Mouse (Mus musculus): ENCODE measurements around the gene Gm9887. TPM values are rescaled to one million over a fixed set of nuclear protein-coding genes. Genes with fewer than 3 reads are reported as not detected.
"Not testable (repeated sequence)": the region's sequence is repeated elsewhere in the genome, so short reads cannot be mapped to it uniquely, and the experiment has no call there.

Gm9887 gene
- polyA plus RNA-seq, 1 experiment, result 0.94 TPM

DNA sequence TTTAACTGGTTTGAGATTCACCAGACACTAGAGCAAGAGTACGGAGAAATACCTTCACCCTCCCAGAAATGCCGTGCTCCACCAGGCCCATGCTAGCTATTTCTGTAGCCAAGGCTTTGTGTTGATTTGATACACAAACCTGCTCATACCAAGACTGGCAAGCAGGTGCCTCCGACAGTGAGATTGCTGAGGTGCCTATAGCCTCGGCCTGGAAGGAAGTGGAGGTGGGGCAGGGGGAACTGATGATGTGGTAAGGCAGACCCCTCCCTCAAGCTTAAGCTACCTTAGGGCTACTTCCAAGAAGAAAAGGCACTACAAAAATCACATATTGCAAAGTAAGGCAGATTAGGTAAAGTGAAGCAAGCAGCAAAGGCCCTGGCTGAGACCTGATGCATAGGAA is 28.1 kb upstream of the Gm9887 start:
- Histone ChIP-seq H3K4me3 (ENCODE audit: insufficient read depth, low read depth, low read length) (no peak overlapping the region), H3K27ac (ENCODE audit: insufficient read depth, low read depth, low read length) (no peak overlapping the region), H3K36me3 (ENCODE audit: control insufficient read depth, insufficient read depth, low read length) (no peaks in the 10 kb centered on the region), H3K4me1 (ENCODE audit: control insufficient read depth, insufficient read depth, low read length) (peaks cover 7% of the 10 kb centered on the region; the same call in 1 of the 2 replicates), H3K27me3 (replicated peaks; ENCODE audit: control insufficient read depth, insufficient read depth, low read length) (no peaks in the 10 kb centered on the region)
- no peak for TF ChIP-seq CTCF (conservative IDR thresholded peaks at IDR 0.05; ENCODE audit: insufficient read depth, insufficient read length, low read depth, low read length)
- TF ChIP-seq POLR2A (IDR thresholded peaks at IDR 0.05; ENCODE audit: low read depth, low read length), result no peak
- no peak for DNase-seq
- 91% methylated on average over 4 of the region's 4 CpGs for WGBS

- Histone ChIP-seq H3K4me1 (ENCODE audit: control insufficient read depth, insufficient read depth, low read length) (peaks cover 5% of the 10 kb centered on the region), H3K4me3 (ENCODE audit: insufficient read depth, low read depth, low read length) (no peak overlapping the region), H3K36me3 (ENCODE audit: control insufficient read depth, insufficient read depth, low read length) (no peaks in the 10 kb centered on the region), H3K27me3 (replicated peaks; ENCODE audit: control insufficient read depth, insufficient read depth, low read length) (no peaks in the 10 kb centered on the region), H3K27ac (ENCODE audit: insufficient read depth, low read depth, low read length) (no peak overlapping the region)
- 92% methylated on average over 6 of the region's 6 CpGs for WGBS
- no peak for DNase-seq
- TF ChIP-seq POLR2A (IDR thresholded peaks at IDR 0.05; ENCODE audit: low read depth, low read length), result no peak
- no peak for TF ChIP-seq CTCF (conservative IDR thresholded peaks at IDR 0.05; ENCODE audit: insufficient read depth, insufficient read length, low read depth, low read length)
Observed at GRCm38 (mm10) chr12:69394456-69394855, 22.2 kb upstream of the Gm9887 start.

- no peaks in the 10 kb centered on the region for H3K27me3 ChIP-seq (replicated peaks; ENCODE audit: control insufficient read depth, insufficient read depth, low read length)
- no peak for DNase-seq
- peaks cover 5% of the 10 kb centered on the region for H3K4me1 ChIP-seq (ENCODE audit: control insufficient read depth, insufficient read depth, low read length)
- TF ChIP-seq POLR2A (IDR thresholded peaks at IDR 0.05; ENCODE audit: low read depth, low read length) (no peak), CTCF (conservative IDR thresholded peaks at IDR 0.05; ENCODE audit: insufficient read depth, insufficient read length, low read depth, low read length) (no peak)
- no peak overlapping the region for H3K27ac ChIP-seq (ENCODE audit: insufficient read depth, low read depth, low read length)
- H3K36me3 ChIP-seq (ENCODE audit: control insufficient read depth, insufficient read depth, low read length), result no peaks in the 10 kb centered on the region
- WGBS, result 76% methylated on average over 10 of the region's 10 CpGs
- H3K4me3 ChIP-seq (ENCODE audit: insufficient read depth, low read depth, low read length), result no peak overlapping the region
Observed at GRCm38 (mm10) chr12:69393076-69393475, 20.8 kb upstream of the Gm9887 start.

- 57% methylated on average over 7 of the region's 7 CpGs for WGBS
- Histone ChIP-seq H3K4me1 (ENCODE audit: control insufficient read depth, insufficient read depth, low read length) (peaks cover 5% of the 10 kb centered on the region), H3K4me3 (ENCODE audit: insufficient read depth, low read depth, low read length) (no peak overlapping the region), H3K36me3 (ENCODE audit: control insufficient read depth, insufficient read depth, low read length) (no peaks in the 10 kb centered on the region), H3K27ac (ENCODE audit: insufficient read depth, low read depth, low read length) (no peak overlapping the region), H3K27me3 (replicated peaks; ENCODE audit: control insufficient read depth, insufficient read depth, low read length) (no peaks in the 10 kb centered on the region)
- no peak for DNase-seq
- no peak for TF ChIP-seq POLR2A (IDR thresholded peaks at IDR 0.05; ENCODE audit: low read depth, low read length)
- TF ChIP-seq CTCF (conservative IDR thresholded peaks at IDR 0.05; ENCODE audit: insufficient read depth, insufficient read length, low read depth, low read length), result no peak
Observed at GRCm38 (mm10) chr12:69390000-69390698, 17.9 kb upstream of the Gm9887 start.

GRCm38 (mm10) chr12:69389273-69389938 is 17.1 kb upstream of the Gm9887 start:
- Histone ChIP-seq H3K36me3 (ENCODE audit: control insufficient read depth, insufficient read depth, low read length) (no peaks in the 10 kb centered on the region), H3K4me1 (ENCODE audit: control insufficient read depth, insufficient read depth, low read length) (peaks cover 5% of the 10 kb centered on the region), H3K27ac (ENCODE audit: insufficient read depth, low read depth, low read length) (no peak overlapping the region), H3K4me3 (ENCODE audit: insufficient read depth, low read depth, low read length) (no peak overlapping the region), H3K27me3 (replicated peaks; ENCODE audit: control insufficient read depth, insufficient read depth, low read length) (no peaks in the 10 kb centered on the region)
- TF ChIP-seq POLR2A (IDR thresholded peaks at IDR 0.05; ENCODE audit: low read depth, low read length), result no peak
- TF ChIP-seq CTCF (conservative IDR thresholded peaks at IDR 0.05; ENCODE audit: insufficient read depth, insufficient read length, low read depth, low read length), result no peak
- DNase-seq, result no peak
- WGBS, result 41% methylated on average over 7 of the region's 7 CpGs

DNA sequence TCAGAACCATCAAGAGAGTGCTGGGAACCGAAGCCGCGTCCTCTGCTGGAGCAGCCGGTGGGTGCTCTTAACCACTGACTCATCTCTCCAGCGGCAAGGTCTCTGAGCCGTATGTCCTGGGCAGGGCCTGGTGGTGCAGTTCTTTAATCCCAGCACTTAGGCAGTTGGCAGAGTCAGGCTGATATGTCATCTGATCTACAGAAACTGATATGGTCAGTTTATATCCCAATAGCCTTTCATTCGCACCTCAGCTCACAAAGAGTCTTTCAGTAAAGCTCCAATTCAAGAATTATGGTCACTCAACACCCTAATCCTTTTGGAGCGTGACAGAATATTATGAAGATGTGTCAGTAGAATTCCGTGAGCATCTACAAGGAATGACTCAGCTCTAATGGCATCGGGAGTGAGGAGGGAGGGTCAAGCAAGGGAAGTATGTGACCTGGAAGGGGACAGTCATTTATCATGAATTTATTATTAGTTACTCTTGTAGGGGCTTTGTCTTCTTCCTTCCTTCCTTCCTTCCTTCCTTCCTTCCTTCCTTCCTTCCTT is 16.1 kb upstream of the Gm9887 start:
- TF ChIP-seq CTCF (conservative IDR thresholded peaks at IDR 0.05; ENCODE audit: insufficient read depth, insufficient read length, low read depth, low read length), result no peak
- no peak for TF ChIP-seq POLR2A (IDR thresholded peaks at IDR 0.05; ENCODE audit: low read depth, low read length)
- no peaks in the 10 kb centered on the region for H3K36me3 ChIP-seq (ENCODE audit: control insufficient read depth, insufficient read depth, low read length)
- 87% methylated on average over 10 of the region's 10 CpGs for whole genome bisulfite sequencing
- H3K27ac ChIP-seq (ENCODE audit: insufficient read depth, low read depth, low read length), result no peak overlapping the region
- DNase-seq, result no peak
- peaks cover 5% of the 10 kb centered on the region for H3K4me1 ChIP-seq (ENCODE audit: control insufficient read depth, insufficient read depth, low read length)
- no peak overlapping the region for H3K4me3 ChIP-seq (ENCODE audit: insufficient read depth, low read depth, low read length)
- H3K27me3 ChIP-seq (replicated peaks; ENCODE audit: control insufficient read depth, insufficient read depth, low read length), result no peaks in the 10 kb centered on the region

DNA sequence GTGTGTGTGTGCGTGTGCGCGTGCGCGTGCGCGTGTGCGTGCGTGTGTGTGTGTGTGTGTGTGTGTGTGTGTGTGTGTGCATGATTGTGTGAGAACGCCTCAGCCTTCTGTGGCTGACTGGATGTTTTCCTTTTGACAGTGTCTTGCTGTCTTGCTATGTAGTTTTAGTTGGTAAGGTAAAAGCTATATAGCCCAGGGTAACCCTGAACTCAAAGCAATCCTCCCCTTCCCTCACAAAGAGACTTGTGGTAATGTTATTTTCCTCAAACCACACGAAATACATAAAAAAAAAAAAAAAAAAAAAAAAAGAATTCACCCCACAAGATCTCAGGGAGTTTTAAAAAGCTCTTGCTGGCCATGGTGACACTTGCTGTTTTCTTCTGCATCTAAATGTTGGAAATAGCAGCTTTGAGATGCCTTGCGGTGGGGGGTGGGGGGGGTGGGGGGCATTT is 14.0 kb upstream of the Gm9887 start:
- not testable (repeated sequence) for H3K27me3 ChIP-seq (replicated peaks; ENCODE audit: control insufficient read depth, insufficient read depth, low read length); H3K4me1 ChIP-seq (ENCODE audit: control insufficient read depth, insufficient read depth, low read length); H3K36me3 ChIP-seq (ENCODE audit: control insufficient read depth, insufficient read depth, low read length); DNase-seq; H3K27ac ChIP-seq (ENCODE audit: insufficient read depth, low read depth, low read length); H3K4me3 ChIP-seq (ENCODE audit: insufficient read depth, low read depth, low read length)
- 56% methylated on average over 12 of the region's 12 CpGs for WGBS
